Mouse (Mus musculus) hindbrain, embryonic 11.5 days (tissue): Measurements from ENCODE around the gene Col4a1. TPM values are rescaled to one million over a fixed set of nuclear protein-coding genes. Genes with fewer than 3 reads are reported as not detected.

ENCODE experiments used
- ATAC-seq: fragments of 200-750 bp; cut with Nextera tagmentation; 2 replicates; pipeline ENCODE4 v1.8.0; 2017; ENCODE audit warnings: mild to moderate bottlenecking, moderate TSS enrichment, moderate library complexity; ENCODE audit not compliant: low FRiP score
- DNase-seq: peaks from one replicate; pipeline ENCODE4 v3.0.0-alpha.2; 2015; ENCODE audit warnings: low spot score
- H3K27ac ChIP-seq: fragments of 300-500 bp; sonication (generic); 2 replicates; pipeline ENCODE4 v1.5.1; 2014; ENCODE audit warnings: mild to moderate bottlenecking, low read depth, low read length
- H3K27me3 ChIP-seq: fragments of 300-500 bp; sonication (generic); 2 replicates; pipeline ENCODE4 v1.6.1; 2014; ENCODE audit warnings: mild to moderate bottlenecking, low read length, moderate library complexity, mixed read lengths; ENCODE audit not compliant: control insufficient read depth, insufficient read depth
- H3K36me3 ChIP-seq: fragments of 300-500 bp; sonication (generic); 2 replicates; pipeline ENCODE4 v1.6.1; 2014; ENCODE audit warnings: mild to moderate bottlenecking, low read length, moderate library complexity, mixed read lengths; ENCODE audit not compliant: control insufficient read depth, insufficient read depth
- H3K4me1 ChIP-seq: fragments of 300-500 bp; sonication (generic); replicated peaks from 2 replicates; pipeline ENCODE4 v1.6.1; 2014; ENCODE audit warnings: low read length, mixed read lengths; ENCODE audit not compliant: control insufficient read depth, insufficient read depth
- H3K4me2 ChIP-seq: fragments of 300-500 bp; sonication (generic); replicated peaks from 2 replicates; pipeline ENCODE4 v1.6.1; 2014; ENCODE audit warnings: mild to moderate bottlenecking, low read depth, low read length
- H3K4me3 ChIP-seq: fragments of 300-500 bp; sonication (generic); 2 replicates; pipeline ENCODE4 v1.5.1; 2014; ENCODE audit warnings: low read depth, low read length
- H3K9ac ChIP-seq: fragments of 300-500 bp; sonication (generic); 2 replicates; pipeline ENCODE4 v1.6.1; 2014; ENCODE audit warnings: low read depth, low read length
- H3K9me3 ChIP-seq: fragments of 300-500 bp; sonication (generic); 2 replicates; pipeline ENCODE4 v1.6.1; 2016; ENCODE audit warnings: low read length; ENCODE audit not compliant: control insufficient read depth
- WGBS: fragments of 180-500 bp; shearing (Covaris S2); extraction: QIAGEN DNeasy Blood & Tissue Kit; methylation state at CpG from one replicate; pipeline ENCODE4 v1.1.7; 2014; 5-methylcytosine and 5-hydroxymethylcytosine counted together
- polyA plus RNA-seq: library from polyadenylated mRNA; unstranded; fragments of >200 nt; fragmentation: Nextera tagmentation; extraction: Ambion mirVana; gene quantifications from 2 replicates; pipeline ENCODE4 v1.2.1, GENCODE M21; 2014

Gene Col4a1
- polyA plus RNA-seq, 1 experiment from 2014 or later, result 91.8 TPM

DNA sequence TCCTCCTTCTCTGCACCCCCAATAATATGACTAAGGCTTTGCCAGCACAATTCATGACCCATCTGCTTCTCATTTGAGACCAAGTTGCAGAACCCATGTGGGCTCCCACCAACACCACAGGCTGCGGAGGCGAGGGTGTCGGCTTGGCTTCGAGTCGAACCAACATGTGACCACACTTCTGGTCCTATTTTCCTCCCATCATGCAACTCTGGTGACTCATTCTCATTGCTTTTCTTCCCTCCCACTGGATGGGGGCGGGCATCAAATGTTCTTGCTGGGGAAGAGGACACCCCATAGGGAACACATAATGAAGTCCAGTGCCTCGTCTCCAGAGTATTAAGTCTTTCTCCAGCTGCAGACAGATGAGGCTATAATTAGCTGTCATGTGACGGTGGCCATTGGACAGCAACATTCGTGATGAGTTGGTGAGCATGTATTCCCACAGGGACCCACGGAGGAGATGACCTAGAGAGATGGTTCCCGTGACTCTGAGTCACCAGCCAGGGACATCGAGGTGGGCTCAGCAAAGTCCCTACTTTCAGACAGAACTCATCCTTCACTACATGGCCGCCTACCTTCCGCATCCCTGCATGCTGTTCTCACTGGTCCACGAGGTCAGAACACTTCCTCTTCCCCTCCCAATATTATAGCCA, 39.0 kb downstream of the Col4a1 start:
- Histone ChIP-seq H3K4me2 (no peak overlapping the region), H3K4me3 (no peak overlapping the region), H3K27me3 (no peaks in the 10 kb centered on the region), H3K4me1 (no peaks in the 10 kb centered on the region), H3K36me3 (no peaks in the 10 kb centered on the region), H3K9ac (no peak overlapping the region), H3K27ac (no peak overlapping the region), H3K9me3 (no peaks in the 10 kb centered on the region)
- WGBS, result 89% methylated on average over 15 of the region's 15 CpGs
- no peak for ATAC-seq
- DNase-seq, result no peak

DNA sequence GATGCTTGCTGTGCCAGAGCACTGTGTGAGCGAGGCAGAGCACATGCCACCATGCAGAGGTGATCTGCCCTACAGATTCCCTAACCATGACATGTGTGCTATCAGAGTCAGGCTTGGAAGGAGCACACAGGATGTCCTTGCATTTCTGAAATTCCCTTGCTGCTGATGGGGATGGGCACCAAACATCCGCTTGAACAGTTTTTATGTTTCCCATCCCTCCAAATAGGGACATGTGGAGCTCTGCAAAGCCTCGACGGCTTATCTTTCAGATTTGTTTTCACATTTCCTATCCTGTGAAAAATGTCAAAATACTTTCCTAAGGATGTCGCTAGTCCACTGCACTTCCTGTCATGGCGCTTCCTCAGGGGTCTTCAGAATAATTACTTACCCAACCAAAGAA, 40.4 kb downstream of the Col4a1 start:
- H3K36me3 ChIP-seq, result no peaks in the 10 kb centered on the region
- no peak overlapping the region for H3K4me3 ChIP-seq
- no peaks in the 10 kb centered on the region for H3K27me3 ChIP-seq
- 86% methylated on average over 6 of the region's 6 CpGs for WGBS
- ATAC-seq (no peak), DNase-seq (no peak)
- H3K4me2 ChIP-seq, result no peak overlapping the region
- H3K9me3 ChIP-seq, result no peaks in the 10 kb centered on the region
- no peaks in the 10 kb centered on the region for H3K4me1 ChIP-seq
- no peak overlapping the region for H3K27ac ChIP-seq
- no peak overlapping the region for H3K9ac ChIP-seq

DNA sequence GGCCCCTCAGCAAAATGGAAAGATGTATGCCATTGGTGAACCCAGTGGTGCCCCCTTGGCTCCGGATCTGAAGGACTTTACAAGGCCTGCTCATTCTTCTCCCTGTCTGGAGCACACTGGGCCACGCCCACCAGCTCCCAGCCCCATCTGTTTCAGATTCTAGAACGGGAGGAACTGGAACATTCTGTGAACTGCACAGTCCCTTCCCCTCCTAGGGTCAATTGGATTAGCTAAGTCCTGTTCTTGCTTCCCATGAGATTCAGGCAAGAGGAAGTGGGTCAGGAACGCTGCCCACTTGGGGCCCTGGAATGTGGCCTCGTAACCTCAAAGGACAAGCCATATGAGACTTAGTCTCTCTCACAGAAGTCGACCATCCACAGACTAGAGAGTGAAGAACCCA, 41.8 kb downstream of the Col4a1 start:
- 69% methylated on average over 6 of the region's 6 CpGs for WGBS
- DNase-seq, result no peak
- no peak overlapping the region for H3K4me2 ChIP-seq

DNA sequence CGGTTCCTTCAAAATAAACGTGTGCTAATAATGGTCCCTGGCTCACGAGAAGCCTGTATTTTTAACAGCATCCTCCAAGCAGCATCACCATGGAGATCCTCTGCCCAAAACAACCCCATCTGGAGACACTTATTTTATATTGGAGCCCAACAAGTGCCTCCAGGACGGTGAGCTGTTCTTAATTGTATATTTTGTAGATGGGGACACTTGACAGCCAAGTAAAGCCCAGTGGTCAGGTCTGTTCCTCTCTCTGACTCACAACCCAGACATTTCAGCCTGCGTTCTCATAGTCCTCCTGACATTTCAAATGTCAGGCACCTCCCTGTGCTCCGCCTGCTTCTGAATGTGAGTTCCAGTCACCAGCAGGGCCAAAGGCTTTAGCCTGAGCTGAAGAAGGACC, 43.9 kb downstream of the Col4a1 start:
- Histone ChIP-seq H3K4me2 (no peak overlapping the region), H3K27ac (no peak overlapping the region), H3K9me3 (no peaks in the 10 kb centered on the region), H3K4me3 (no peak overlapping the region), H3K9ac (no peak overlapping the region), H3K36me3 (no peaks in the 10 kb centered on the region), H3K27me3 (no peaks in the 10 kb centered on the region), H3K4me1 (no peaks in the 10 kb centered on the region)
- no peak for DNase-seq
- ATAC-seq, result no peak
- 83% methylated on average over 6 of the region's 6 CpGs for WGBS

More for the DNA sequence above, 41.8 kb downstream of the Col4a1 start:
- no peak for ATAC-seq
- H3K9me3 ChIP-seq, result no peaks in the 10 kb centered on the region
- no peaks in the 10 kb centered on the region for H3K4me1 ChIP-seq
- no peak overlapping the region for H3K4me3 ChIP-seq
- H3K9ac ChIP-seq, result no peak overlapping the region
- H3K27ac ChIP-seq, result no peak overlapping the region
- H3K27me3 ChIP-seq, result no peaks in the 10 kb centered on the region
- H3K36me3 ChIP-seq, result no peaks in the 10 kb centered on the region

DNA sequence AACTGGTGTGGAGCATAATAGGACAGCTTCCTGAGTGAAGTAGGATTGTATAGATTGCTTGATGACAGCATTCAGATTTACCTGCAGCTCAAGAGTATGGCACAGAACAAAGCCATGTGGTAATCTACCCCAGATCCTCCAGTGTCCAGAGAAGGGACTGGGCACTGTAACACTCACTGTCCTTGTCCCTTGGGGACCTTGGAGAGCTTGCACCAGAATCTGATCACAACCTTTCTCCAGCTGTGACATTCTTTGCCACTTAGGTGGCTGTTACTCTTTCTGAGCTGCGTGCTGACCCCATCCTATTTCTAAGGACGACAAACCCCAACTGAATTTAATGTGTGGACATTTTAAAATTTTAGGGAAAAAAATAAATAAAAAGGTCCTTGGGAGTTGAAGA, 46.2 kb downstream of the Col4a1 start:
- no peak for ATAC-seq
- no peak for DNase-seq
- Histone ChIP-seq H3K4me3 (no peak overlapping the region), H3K9ac (no peak overlapping the region), H3K36me3 (no peaks in the 10 kb centered on the region), H3K27ac (no peak overlapping the region), H3K4me2 (no peak overlapping the region), H3K4me1 (no peaks in the 10 kb centered on the region), H3K9me3 (no peaks in the 10 kb centered on the region), H3K27me3 (no peaks in the 10 kb centered on the region)
- WGBS, result 80% methylated on average over 2 of the region's 2 CpGs

DNA sequence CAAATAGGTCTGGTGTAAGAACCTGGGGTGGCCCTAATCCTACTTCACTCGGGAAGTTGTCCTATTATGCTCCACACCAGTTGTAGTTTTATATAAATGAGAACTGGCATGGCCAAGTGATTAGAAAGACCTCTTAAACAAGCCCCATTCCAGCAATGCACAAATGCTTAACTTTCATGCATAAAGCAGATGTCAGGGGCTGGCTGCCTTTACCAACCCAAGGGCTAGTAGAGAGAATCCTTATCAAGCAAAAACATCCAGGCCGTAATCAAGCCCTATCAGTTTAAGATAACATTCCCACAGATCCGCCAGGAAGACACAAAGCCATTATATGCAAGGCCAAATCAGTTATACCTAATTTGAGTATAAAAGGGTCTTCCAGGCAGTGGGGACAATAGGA, 46.7 kb downstream of the Col4a1 start:
- no peak overlapping the region for H3K27ac ChIP-seq
- H3K9me3 ChIP-seq, result no peaks in the 10 kb centered on the region
- 77% methylated on average over 3 of the region's 3 CpGs for WGBS
- no peak for DNase-seq
- ATAC-seq, result no peak
- H3K4me2 ChIP-seq, result no peak overlapping the region
- no peaks in the 10 kb centered on the region for H3K4me1 ChIP-seq
- no peak overlapping the region for H3K4me3 ChIP-seq
- no peaks in the 10 kb centered on the region for H3K27me3 ChIP-seq
- no peaks in the 10 kb centered on the region for H3K36me3 ChIP-seq
- H3K9ac ChIP-seq, result no peak overlapping the region

DNA sequence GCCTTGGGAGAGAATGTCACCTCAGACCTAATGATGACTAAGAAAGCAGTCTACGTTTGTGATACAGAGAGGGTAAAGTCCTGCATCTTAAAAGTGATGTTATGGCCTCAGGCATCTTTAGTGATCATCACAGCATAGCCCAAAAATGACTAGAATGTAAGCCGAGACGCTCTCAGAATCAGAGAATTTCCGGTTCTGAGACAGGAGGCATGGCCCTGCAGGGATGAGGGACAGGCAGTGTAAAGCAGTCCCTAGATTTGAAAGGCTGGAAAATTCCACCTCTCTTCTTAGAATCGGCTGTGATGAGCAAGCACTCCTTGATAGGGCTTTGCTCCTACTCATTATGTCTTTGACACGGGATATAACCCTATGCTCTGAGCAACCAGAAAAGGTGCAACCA, 48.8 kb downstream of the Col4a1 start:
- Histone ChIP-seq H3K27me3 (no peaks in the 10 kb centered on the region), H3K9ac (no peak overlapping the region), H3K4me1 (no peaks in the 10 kb centered on the region), H3K4me3 (no peak overlapping the region), H3K27ac (no peak overlapping the region), H3K9me3 (no peaks in the 10 kb centered on the region), H3K36me3 (no peaks in the 10 kb centered on the region), H3K4me2 (no peak overlapping the region)
- DNase-seq, result no peak
- ATAC-seq, result no peak
- 84% methylated on average over 6 of the region's 6 CpGs for WGBS

DNA sequence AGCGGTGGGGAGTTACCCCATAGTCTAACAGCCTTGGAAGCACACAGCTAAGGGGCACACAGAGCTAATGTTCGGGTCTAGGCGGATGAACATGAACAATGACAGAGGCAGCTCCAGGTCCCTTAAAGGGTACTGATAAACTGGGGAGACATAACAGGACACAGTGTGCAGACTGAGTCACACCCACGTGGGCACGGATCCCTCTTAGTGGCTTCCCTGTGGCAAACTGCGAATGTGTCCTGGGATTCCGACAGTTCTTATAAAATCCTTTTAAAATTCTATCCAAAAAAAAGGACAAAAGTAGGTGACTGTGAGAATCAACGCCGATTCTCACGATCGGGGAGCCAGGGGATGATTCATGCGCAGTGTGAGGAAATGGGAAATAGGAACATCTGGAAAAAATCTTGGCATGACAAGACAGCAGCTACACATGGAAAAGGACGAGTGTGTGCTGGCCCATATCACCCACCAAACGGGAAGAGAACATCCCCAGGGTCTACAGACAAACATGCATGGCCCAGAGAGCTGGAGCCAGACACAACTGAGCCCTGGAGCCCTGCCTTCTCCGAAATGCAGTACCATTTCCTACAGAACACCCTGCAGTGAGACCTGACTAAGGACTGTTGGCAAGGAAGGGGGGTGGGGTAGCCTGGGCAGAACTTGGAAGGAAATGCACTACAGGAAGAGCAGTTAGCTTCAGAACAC, 50.4 kb downstream of the Col4a1 start:
- H3K4me1 ChIP-seq, result no peaks in the 10 kb centered on the region
- no peak overlapping the region for H3K9ac ChIP-seq
- H3K27me3 ChIP-seq, result no peaks in the 10 kb centered on the region
- H3K27ac ChIP-seq, result no peak overlapping the region
- no peaks in the 10 kb centered on the region for H3K9me3 ChIP-seq
- DNase-seq (no peak), ATAC-seq (no peak)
- 81% methylated on average over 15 of the region's 15 CpGs for WGBS
- no peaks in the 10 kb centered on the region for H3K36me3 ChIP-seq
- H3K4me2 ChIP-seq, result no peak overlapping the region
- H3K4me3 ChIP-seq, result no peak overlapping the region
